Comparison of ENCODE assay signal across 14 mouse cellular contexts in genomic region chr3:139866329-139866728, GRCm38 (mm10).
DNase-seq lines count a peak whose midpoint lies in the region; ATAC-seq lines count a peak whose summit lies in the region.
"Had no signal": no experiment of that assay in that cellular context is flagged by ENCODE, and none has a peak within 500 bp of the region (broad histone marks: within the 10 kb centered on the region; RNA-seq: fewer than 3 reads in every experiment).

No protein-coding gene starts in this region.

- no peaks in the 10 kb centered on the region for H3K4me1 ChIP-seq in forebrain, embryonic 16.5 days (replicated peaks; ENCODE audit: control insufficient read depth, insufficient read depth, low read length)
- no peaks in the 10 kb centered on the region for H3K4me1 ChIP-seq in heart, embryonic 11.5 days (ENCODE audit: control insufficient read depth, insufficient read depth, low read length)
- H3K4me1 ChIP-seq: liver, embryonic 12.5 days had no signal

- no peak overlapping the region for H3K27ac ChIP-seq in forebrain, embryonic 16.5 days (ENCODE audit: low read length)
- no peak overlapping the region for H3K27ac ChIP-seq in heart, embryonic 11.5 days (ENCODE audit: low read depth, low read length)
- H3K27ac ChIP-seq: embryonic facial prominence, embryonic 13.5 days; liver, embryonic 12.5 days had no signal

- no peak overlapping the region for H3K4me3 ChIP-seq in forebrain, embryonic 16.5 days (replicated peaks; ENCODE audit: low read length)
- no peak overlapping the region for H3K4me3 ChIP-seq in heart, embryonic 11.5 days (ENCODE audit: low read depth, low read length)
- H3K4me3 ChIP-seq: embryonic facial prominence, embryonic 13.5 days; liver, embryonic 12.5 days had no signal

- no peaks in the 10 kb centered on the region for H3K27me3 ChIP-seq in forebrain, embryonic 16.5 days (replicated peaks; ENCODE audit: control insufficient read depth, insufficient read depth, low read length)
- no peaks in the 10 kb centered on the region for H3K27me3 ChIP-seq in heart, embryonic 11.5 days (ENCODE audit: control insufficient read depth, insufficient read depth, low read length)
- H3K27me3 ChIP-seq: embryonic facial prominence, embryonic 13.5 days; liver, embryonic 12.5 days had no signal

- ATAC-seq in frontal cortex, adult (ENCODE audit: low TSS enrichment) = peak; percentile 73
- ATAC-seq in forebrain, embryonic 16.5 days = peak; percentile 36
- ATAC-seq in heart, embryonic 11.5 days (replicated peaks; ENCODE audit: insufficient number of reproducible peaks, low FRiP score, low TSS enrichment) = no peak
- ATAC-seq: liver, embryonic 12.5 days had no signal

- H3K9ac ChIP-seq in forebrain, embryonic 16.5 days (replicated peaks; ENCODE audit: low read depth, low read length) = no peak overlapping the region
- no peak overlapping the region for H3K9ac ChIP-seq in heart, embryonic 11.5 days (ENCODE audit: low read depth, low read length)
- H3K9ac ChIP-seq: embryonic facial prominence, embryonic 13.5 days; liver, embryonic 12.5 days had no signal

- no peaks in the 10 kb centered on the region for H3K36me3 ChIP-seq in forebrain, embryonic 16.5 days (ENCODE audit: control insufficient read depth, insufficient read depth)
- no peaks in the 10 kb centered on the region for H3K36me3 ChIP-seq in heart, embryonic 11.5 days (ENCODE audit: control insufficient read depth, insufficient read depth, low read length)
- H3K36me3 ChIP-seq: embryonic facial prominence, embryonic 13.5 days; liver, embryonic 12.5 days had no signal

- no peak overlapping the region for H3K4me2 ChIP-seq in forebrain, embryonic 16.5 days (ENCODE audit: low read length)
- no peak overlapping the region for H3K4me2 ChIP-seq in heart, embryonic 11.5 days
- H3K4me2 ChIP-seq: embryonic facial prominence, embryonic 13.5 days; liver, embryonic 12.5 days had no signal

- DNase-seq in frontal cortex, postnatal 14 days (ENCODE audit: low spot score in 2 of 2) = no peak
- DNase-seq in Muller cell, postnatal 12 days (ENCODE audit: inconsistent ontology term) = peak; percentile 93
- DNase-seq in cerebellum, postnatal 10 days = peak; percentile 52 to 75
- no peak for DNase-seq in ovary, postnatal 14 days (ENCODE audit: low spot score)
- DNase-seq in gastrocnemius, adult 8-10 months (ENCODE audit: low spot score in 2 of 2) = no peak
- DNase-seq: heart, adult 18-20 months; heart, postnatal 14 days; kidney, adult 2 months; lung, postnatal 36 days had no signal

- H3K9me3 ChIP-seq in forebrain, embryonic 16.5 days (ENCODE audit: control insufficient read depth, low read length) = no peaks in the 10 kb centered on the region
- no peaks in the 10 kb centered on the region for H3K9me3 ChIP-seq in heart, embryonic 11.5 days (replicated peaks; ENCODE audit: control insufficient read depth, low read length)
- H3K9me3 ChIP-seq: embryonic facial prominence, embryonic 13.5 days; liver, embryonic 12.5 days had no signal

Comparison
In these comparisons a context has a peak if more than half of its experiments do, and no peak if none do; other contexts are left out.
1. DNase-seq: peak in Muller cell, postnatal 12 days (single experiment) and cerebellum, postnatal 10 days (2 of 2); none in frontal cortex, postnatal 14 days (0 of 2), ovary, postnatal 14 days (single experiment) and gastrocnemius, adult 8-10 months (0 of 2).